ENCODE assay signal across 21 mouse cellular contexts in the genomic region with DNA sequence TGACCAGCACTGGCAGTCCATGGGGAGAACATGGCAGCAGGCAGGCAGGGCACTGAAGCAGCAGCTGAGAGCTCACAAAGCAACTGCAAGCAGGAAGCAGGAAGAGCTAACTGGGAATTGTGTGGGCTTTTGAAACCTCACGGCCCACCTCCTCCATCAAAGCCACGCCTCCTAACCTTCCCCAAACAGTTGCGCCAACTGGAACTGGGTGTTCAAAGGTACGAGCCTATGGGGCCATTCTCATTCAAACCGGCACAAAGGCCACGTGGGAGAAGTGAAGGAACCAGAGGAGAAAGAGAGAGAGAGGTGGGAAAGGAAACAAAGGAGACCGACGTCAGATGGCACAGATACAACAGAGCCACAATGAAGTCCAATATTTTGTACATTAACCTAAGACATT.
A peak's percentile ranks its signal among the peaks of the same experiment; 100 is the strongest.
DNase-seq lines count a peak whose midpoint lies in the region; ATAC-seq and TF ChIP-seq lines count a peak whose summit lies in the region.
"Had no signal": no experiment of that assay in that cellular context is flagged by ENCODE, and none has a peak within 500 bp of the region (broad histone marks: within the 10 kb centered on the region; RNA-seq: fewer than 3 reads in every experiment).

No protein-coding gene starts in this region.

- TF ChIP-seq CTCF in brain, embryonic 14.5 days (IDR thresholded peaks at IDR 0.05; ENCODE audit: borderline replicate concordance, extremely low read depth, insufficient read depth, insufficient read length) = no peak

- WGBS in intestine, embryonic 14.5 days = 52% methylated on average over 8 of the region's 8 CpGs
- WGBS in intestine, embryonic 15.5 days = 49% methylated on average over 8 of the region's 8 CpGs
- WGBS in heart, embryonic 12.5 days = 49% methylated on average over 8 of the region's 8 CpGs

- H3K36me3 ChIP-seq in intestine, embryonic 14.5 days (ENCODE audit: control insufficient read depth, insufficient read depth, low read length) = no peaks in the 10 kb centered on the region
- no peaks in the 10 kb centered on the region for H3K36me3 ChIP-seq in intestine, embryonic 15.5 days
- no peaks in the 10 kb centered on the region for H3K36me3 ChIP-seq in heart, embryonic 12.5 days
- H3K36me3 ChIP-seq: G1E; heart, embryonic 10.5 days; hindbrain, embryonic 13.5 days; kidney, embryonic 15.5 days; liver, embryonic 13.5 days; stomach, embryonic 15.5 days had no signal

- H3K4me2 ChIP-seq in intestine, embryonic 14.5 days (ENCODE audit: low read length) = no peak overlapping the region
- H3K4me2 ChIP-seq in intestine, embryonic 15.5 days (replicated peaks) = no peak overlapping the region
- H3K4me2 ChIP-seq in heart, embryonic 12.5 days = no peak overlapping the region
- H3K4me2 ChIP-seq: hindbrain, embryonic 13.5 days; kidney, embryonic 15.5 days; liver, embryonic 13.5 days; stomach, embryonic 15.5 days had no signal

- H3K9me3 ChIP-seq in intestine, embryonic 14.5 days (ENCODE audit: control insufficient read depth, low read length) = no peaks in the 10 kb centered on the region
- H3K9me3 ChIP-seq in intestine, embryonic 15.5 days = no peaks in the 10 kb centered on the region
- no peaks in the 10 kb centered on the region for H3K9me3 ChIP-seq in heart, embryonic 12.5 days (replicated peaks)
- H3K9me3 ChIP-seq: G1E; heart, embryonic 10.5 days; hindbrain, embryonic 13.5 days; kidney, embryonic 15.5 days; liver, embryonic 13.5 days; megakaryocyte, embryonic 14.5 days; stomach, embryonic 15.5 days had no signal

- no peaks in the 10 kb centered on the region for H3K4me1 ChIP-seq in intestine, embryonic 14.5 days (replicated peaks; ENCODE audit: control insufficient read depth, insufficient read depth, low read length)
- H3K4me1 ChIP-seq in intestine, embryonic 15.5 days (replicated peaks) = no peaks in the 10 kb centered on the region
- no peaks in the 10 kb centered on the region for H3K4me1 ChIP-seq in heart, embryonic 12.5 days (replicated peaks)
- H3K4me1 ChIP-seq: hindbrain, embryonic 13.5 days; kidney, embryonic 15.5 days; liver, embryonic 13.5 days; megakaryocyte, embryonic 14.5 days; stomach, embryonic 15.5 days had no signal

- ATAC-seq in intestine, embryonic 14.5 days (replicated peaks; ENCODE audit: low FRiP score, low TSS enrichment, low read depth) = no peak
- ATAC-seq in intestine, embryonic 15.5 days = no peak
- no peak for ATAC-seq in heart, embryonic 12.5 days (ENCODE audit: insufficient number of reproducible peaks, low FRiP score)
- ATAC-seq: intestine, postnatal 0 days had no signal

- H3K27ac ChIP-seq in intestine, embryonic 14.5 days (ENCODE audit: low read depth) = no peak overlapping the region
- H3K27ac ChIP-seq in intestine, embryonic 15.5 days = no peak overlapping the region
- H3K27ac ChIP-seq in heart, embryonic 12.5 days (ENCODE audit: poor library complexity, severe bottlenecking) = no peak overlapping the region
- H3K27ac ChIP-seq: heart, embryonic 10.5 days; hindbrain, embryonic 13.5 days; kidney, embryonic 15.5 days; liver, embryonic 13.5 days; stomach, embryonic 15.5 days had no signal

- no peak overlapping the region for H3K9ac ChIP-seq in intestine, embryonic 14.5 days (ENCODE audit: low read length)
- H3K9ac ChIP-seq in intestine, embryonic 15.5 days = no peak overlapping the region
- no peak overlapping the region for H3K9ac ChIP-seq in heart, embryonic 12.5 days
- H3K9ac ChIP-seq: hindbrain, embryonic 13.5 days; kidney, embryonic 15.5 days; liver, embryonic 13.5 days; stomach, embryonic 15.5 days had no signal

- TF ChIP-seq POLR2A in brain, embryonic 14.5 days (IDR thresholded peaks at IDR 0.05; ENCODE audit: borderline replicate concordance, extremely low read depth, insufficient read depth, insufficient read length, poor library complexity, severe bottlenecking) = no peak

- no peak overlapping the region for H3K4me3 ChIP-seq in intestine, embryonic 14.5 days (ENCODE audit: low read depth, low read length)
- H3K4me3 ChIP-seq in intestine, embryonic 15.5 days (replicated peaks) = no peak overlapping the region
- H3K4me3 ChIP-seq in heart, embryonic 12.5 days = no peak overlapping the region
- H3K4me3 ChIP-seq: heart, embryonic 10.5 days; hindbrain, embryonic 13.5 days; kidney, embryonic 15.5 days; liver, embryonic 13.5 days; megakaryocyte, embryonic 14.5 days; stomach, embryonic 15.5 days had no signal

- H3K27me3 ChIP-seq in intestine, embryonic 14.5 days (replicated peaks; ENCODE audit: control insufficient read depth, insufficient read depth, low read length) = no peaks in the 10 kb centered on the region
- H3K27me3 ChIP-seq in intestine, embryonic 15.5 days (replicated peaks) = no peaks in the 10 kb centered on the region
- H3K27me3 ChIP-seq in heart, embryonic 12.5 days (replicated peaks) = no peaks in the 10 kb centered on the region
- H3K27me3 ChIP-seq: hindbrain, embryonic 13.5 days; kidney, embryonic 15.5 days; liver, embryonic 13.5 days; megakaryocyte, embryonic 14.5 days; stomach, embryonic 15.5 days had no signal

- DNase-seq in embryo, embryonic 11 days = peak; percentile 18
- no peak for DNase-seq in embryo, embryonic 9.5 days (ENCODE audit: extremely low spot score)
- peak; percentile 21 for DNase-seq in intestine, embryonic 14.5 days (ENCODE audit: low spot score)
- peak; percentile 94 for DNase-seq in ES-CJ7 (ENCODE audit: low read depth, low spot score)
- peak; percentile 30 for DNase-seq in brain, embryonic 14.5 days (ENCODE audit: low read depth)
- no peak for DNase-seq in frontal cortex, postnatal 36 days (ENCODE audit: low spot score in 2 of 2)
- DNase-seq: adrenal gland, postnatal 25 days; cerebellum, adult 9-11 months; kidney, postnatal 4 days; liver, embryonic 13.5 days; lung, adult 2 months; thymus, adult 2 months had no signal

Comparison
In these comparisons a context has a peak if more than half of its experiments do, and no peak if none do; other contexts are left out.
1. DNase-seq: peak in embryo, embryonic 11 days (single experiment), intestine, embryonic 14.5 days (single experiment), ES-CJ7 (single experiment) and brain, embryonic 14.5 days (single experiment); none in embryo, embryonic 9.5 days (single experiment) and frontal cortex, postnatal 36 days (0 of 2).